Mouse (Mus musculus): ENCODE results near the gene Sept1. TPM values are rescaled to one million over a fixed set of nuclear protein-coding genes. Genes with fewer than 3 reads are reported as not detected.

Sept1 gene
- polyA plus RNA-seq, 1 experiment: 3.2 TPM

DNA sequence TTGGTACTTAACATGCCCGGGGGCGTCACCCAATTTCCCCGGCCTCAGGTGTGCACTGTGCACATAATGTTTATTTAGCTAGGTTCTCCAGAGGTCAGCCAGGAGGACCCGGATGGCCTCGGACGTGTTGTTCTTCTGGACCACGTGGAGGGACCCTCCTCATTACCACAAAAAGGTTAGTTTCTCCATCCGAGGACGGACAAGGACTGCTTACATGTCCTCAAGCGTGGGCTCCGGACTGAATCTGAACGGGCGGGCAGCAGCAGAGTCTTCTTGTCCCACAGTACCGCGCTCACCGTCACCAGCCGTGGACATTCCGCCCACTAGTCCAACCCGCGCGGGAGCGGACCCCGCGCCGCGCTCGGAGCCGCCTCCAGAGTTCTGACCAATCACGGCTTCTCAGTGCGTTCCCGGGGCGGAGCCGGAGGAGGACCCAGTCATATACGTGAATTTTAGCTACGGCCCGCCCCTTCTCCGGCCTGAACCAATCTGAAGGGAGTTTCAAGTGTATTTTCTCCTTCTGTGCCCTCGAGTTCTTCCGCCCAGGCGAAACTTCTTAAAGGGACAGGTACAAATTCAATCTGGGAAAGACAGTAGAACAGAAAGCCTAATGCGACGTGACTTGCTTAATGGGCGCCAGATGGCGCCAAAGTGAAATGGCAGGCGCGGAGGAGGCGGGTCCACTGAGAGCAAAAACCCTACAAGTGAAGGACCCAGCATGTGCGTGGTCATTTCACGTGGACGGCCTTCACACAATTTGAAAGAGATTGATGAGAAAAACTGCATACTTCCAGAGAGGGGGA lies 27.6 kb upstream of the Sept1 start, which contains the start of gene Dctpp1:
Gene Dctpp1, minus strand, starts transcription at position 401 of the 803 bp plus-strand sequence.
- Histone ChIP-seq H3K36me3 (ENCODE audit: control insufficient read depth, insufficient read depth, low read length) (no peaks in the 10 kb centered on the region), H3K27ac (ENCODE audit: control insufficient read depth, insufficient read depth, low read depth, low read length) (peak within 1 kb of the TSS; percentile 59), H3K27me3 (ENCODE audit: control insufficient read depth, insufficient read depth, low read length) (no peaks in the 10 kb centered on the region), H3K4me1 (ENCODE audit: control insufficient read depth, insufficient read depth, low read length) (peaks cover 10% of the 10 kb centered on the region), H3K4me3 (ENCODE audit: control insufficient read depth, low read depth, low read length) (peak within 1 kb of the TSS; percentile 91)
- peak; percentile 77 for TF ChIP-seq POLR2A (IDR thresholded peaks at IDR 0.05; ENCODE audit: control insufficient read depth, low read depth, low read length)
- peak; percentile 66; the same call in 1 of the 2 replicates for TF ChIP-seq CTCF (IDR thresholded peaks at IDR 0.05; ENCODE audit: control insufficient read depth, insufficient read depth, insufficient replicate concordance, low read depth, low read length)

- Histone ChIP-seq H3K4me3 (ENCODE audit: control insufficient read depth, low read depth, low read length) (no peak overlapping the region), H3K27ac (ENCODE audit: control insufficient read depth, insufficient read depth, low read depth, low read length) (no peak overlapping the region), H3K36me3 (ENCODE audit: control insufficient read depth, insufficient read depth, low read length) (no peaks in the 10 kb centered on the region), H3K4me1 (ENCODE audit: control insufficient read depth, insufficient read depth, low read length) (peaks cover 14% of the 10 kb centered on the region), H3K27me3 (ENCODE audit: control insufficient read depth, insufficient read depth, low read length) (no peaks in the 10 kb centered on the region)
- TF ChIP-seq CTCF (IDR thresholded peaks at IDR 0.05; ENCODE audit: control insufficient read depth, insufficient read depth, insufficient replicate concordance, low read depth, low read length) (no peak), POLR2A (IDR thresholded peaks at IDR 0.05; ENCODE audit: control insufficient read depth, low read depth, low read length) (no peak)
Observed at GRCm38 (mm10) chr7:127259186-127259905, 26.4 kb upstream of the Sept1 start.

DNA sequence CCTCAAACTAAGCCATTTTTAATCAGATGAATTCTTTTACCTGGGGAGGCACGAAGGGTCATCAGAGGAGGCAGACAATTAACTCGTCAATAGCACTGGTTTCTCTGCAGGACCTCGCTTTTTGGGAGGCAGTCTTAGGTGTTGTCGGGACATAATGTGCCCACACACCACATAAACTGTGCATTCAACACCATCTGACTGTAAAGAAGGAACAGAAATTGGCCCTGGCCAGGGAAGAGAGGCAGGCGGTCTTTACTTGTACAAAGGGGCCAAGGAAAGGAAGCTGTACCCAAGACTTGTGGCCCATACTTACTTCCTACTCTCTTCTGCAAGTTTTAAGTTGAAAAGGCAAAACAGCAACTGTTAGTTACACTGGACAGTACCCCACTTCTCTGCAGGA lies 23.6 kb upstream of the Sept1 start:
- Histone ChIP-seq H3K36me3 (ENCODE audit: control insufficient read depth, insufficient read depth, low read length) (no peaks in the 10 kb centered on the region), H3K27ac (ENCODE audit: control insufficient read depth, insufficient read depth, low read depth, low read length) (no peak overlapping the region), H3K4me1 (ENCODE audit: control insufficient read depth, insufficient read depth, low read length) (peaks cover 14% of the 10 kb centered on the region), H3K27me3 (ENCODE audit: control insufficient read depth, insufficient read depth, low read length) (no peaks in the 10 kb centered on the region), H3K4me3 (ENCODE audit: control insufficient read depth, low read depth, low read length) (no peak overlapping the region)
- TF ChIP-seq CTCF (IDR thresholded peaks at IDR 0.05; ENCODE audit: control insufficient read depth, insufficient read depth, insufficient replicate concordance, low read depth, low read length) (no peak), POLR2A (IDR thresholded peaks at IDR 0.05; ENCODE audit: control insufficient read depth, low read depth, low read length) (no peak)

- peaks cover 12% of the 10 kb centered on the region for H3K4me1 ChIP-seq (ENCODE audit: control insufficient read depth, insufficient read depth, low read length)
- no peaks in the 10 kb centered on the region for H3K27me3 ChIP-seq (ENCODE audit: control insufficient read depth, insufficient read depth, low read length)
- H3K36me3 ChIP-seq (ENCODE audit: control insufficient read depth, insufficient read depth, low read length): no peaks in the 10 kb centered on the region
- TF ChIP-seq POLR2A (IDR thresholded peaks at IDR 0.05; ENCODE audit: control insufficient read depth, low read depth, low read length): no peak
- no peak for TF ChIP-seq CTCF (IDR thresholded peaks at IDR 0.05; ENCODE audit: control insufficient read depth, insufficient read depth, insufficient replicate concordance, low read depth, low read length)
- H3K27ac ChIP-seq (ENCODE audit: control insufficient read depth, insufficient read depth, low read depth, low read length): no peak overlapping the region
- no peak overlapping the region for H3K4me3 ChIP-seq (ENCODE audit: control insufficient read depth, low read depth, low read length)
Observed at GRCm38 (mm10) chr7:127255965-127256364, 23.0 kb upstream of the Sept1 start.

- Histone ChIP-seq H3K27me3 (ENCODE audit: control insufficient read depth, insufficient read depth, low read length) (no peaks in the 10 kb centered on the region), H3K27ac (ENCODE audit: control insufficient read depth, insufficient read depth, low read depth, low read length) (no peak overlapping the region), H3K4me3 (ENCODE audit: control insufficient read depth, low read depth, low read length) (no peak overlapping the region), H3K4me1 (ENCODE audit: control insufficient read depth, insufficient read depth, low read length) (peaks cover 5% of the 10 kb centered on the region), H3K36me3 (ENCODE audit: control insufficient read depth, insufficient read depth, low read length) (no peaks in the 10 kb centered on the region)
- no peak for TF ChIP-seq POLR2A (IDR thresholded peaks at IDR 0.05; ENCODE audit: control insufficient read depth, low read depth, low read length)
- TF ChIP-seq CTCF (IDR thresholded peaks at IDR 0.05; ENCODE audit: control insufficient read depth, insufficient read depth, insufficient replicate concordance, low read depth, low read length): no peak
Observed at GRCm38 (mm10) chr7:127255008-127255407, 22.1 kb upstream of the Sept1 start.

DNA sequence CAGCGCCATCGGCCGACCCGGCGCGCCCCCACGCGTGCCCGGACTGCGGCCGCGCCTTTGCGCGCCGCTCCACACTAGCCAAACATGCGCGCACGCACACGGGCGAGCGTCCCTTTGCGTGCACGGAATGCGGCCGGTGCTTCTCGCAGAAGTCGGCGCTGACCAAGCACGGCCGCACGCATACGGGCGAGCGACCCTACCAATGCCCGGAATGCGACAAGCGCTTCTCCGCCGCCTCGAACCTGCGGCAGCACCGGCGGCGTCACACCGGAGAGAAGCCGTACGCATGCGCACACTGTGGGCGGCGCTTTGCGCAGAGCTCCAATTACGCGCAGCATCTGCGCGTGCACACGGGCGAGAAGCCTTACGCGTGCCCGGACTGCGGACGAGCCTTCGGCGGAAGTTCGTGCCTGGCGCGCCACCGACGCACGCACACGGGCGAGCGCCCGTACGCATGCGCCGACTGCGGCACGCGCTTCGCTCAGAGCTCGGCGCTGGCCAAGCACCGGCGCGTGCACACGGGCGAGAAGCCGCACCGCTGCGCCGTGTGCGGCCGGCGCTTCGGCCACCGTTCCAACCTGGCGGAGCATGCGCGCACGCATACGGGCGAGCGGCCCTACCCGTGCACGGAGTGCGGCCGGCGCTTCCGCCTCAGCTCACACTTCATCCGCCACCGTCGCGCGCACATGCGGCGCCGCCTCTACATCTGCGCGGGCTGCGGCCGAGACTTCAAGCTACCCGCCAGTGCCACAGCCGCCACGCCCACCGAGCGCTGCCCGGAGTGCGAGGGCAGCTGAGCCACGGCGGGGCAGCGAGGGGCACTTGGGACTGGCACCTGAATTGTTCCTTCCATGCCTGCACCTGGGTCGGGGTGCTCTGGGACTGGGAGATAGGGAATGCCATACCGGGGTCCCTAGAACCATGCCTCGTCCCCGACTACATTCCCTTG lies 21.2 kb upstream of the Sept1 start:
- Histone ChIP-seq H3K4me3 (ENCODE audit: control insufficient read depth, low read depth, low read length) (peak overlapping the region; percentile 58), H3K27ac (ENCODE audit: control insufficient read depth, insufficient read depth, low read depth, low read length) (peak overlapping the region; percentile 86), H3K27me3 (ENCODE audit: control insufficient read depth, insufficient read depth, low read length) (no peaks in the 10 kb centered on the region), H3K36me3 (ENCODE audit: control insufficient read depth, insufficient read depth, low read length) (no peaks in the 10 kb centered on the region; the same call in 1 of the 2 replicates), H3K4me1 (ENCODE audit: control insufficient read depth, insufficient read depth, low read length) (peaks cover 3% of the 10 kb centered on the region)
- TF ChIP-seq POLR2A (IDR thresholded peaks at IDR 0.05; ENCODE audit: control insufficient read depth, low read depth, low read length): 0 out of 2 replicates have a peak, but pooled peaks have one; percentile 37
- TF ChIP-seq CTCF (IDR thresholded peaks at IDR 0.05; ENCODE audit: control insufficient read depth, insufficient read depth, insufficient replicate concordance, low read depth, low read length): no peak
